Mouse (Mus musculus): ENCODE results near the gene Gm3468.
A peak's percentile ranks its signal among the peaks of the same experiment; 100 is the strongest.
"Not testable (repeated sequence)": the region's sequence is repeated elsewhere in the genome, so short reads cannot be mapped to it uniquely, and the experiment has no call there.

The Gm3468 gene

DNA sequence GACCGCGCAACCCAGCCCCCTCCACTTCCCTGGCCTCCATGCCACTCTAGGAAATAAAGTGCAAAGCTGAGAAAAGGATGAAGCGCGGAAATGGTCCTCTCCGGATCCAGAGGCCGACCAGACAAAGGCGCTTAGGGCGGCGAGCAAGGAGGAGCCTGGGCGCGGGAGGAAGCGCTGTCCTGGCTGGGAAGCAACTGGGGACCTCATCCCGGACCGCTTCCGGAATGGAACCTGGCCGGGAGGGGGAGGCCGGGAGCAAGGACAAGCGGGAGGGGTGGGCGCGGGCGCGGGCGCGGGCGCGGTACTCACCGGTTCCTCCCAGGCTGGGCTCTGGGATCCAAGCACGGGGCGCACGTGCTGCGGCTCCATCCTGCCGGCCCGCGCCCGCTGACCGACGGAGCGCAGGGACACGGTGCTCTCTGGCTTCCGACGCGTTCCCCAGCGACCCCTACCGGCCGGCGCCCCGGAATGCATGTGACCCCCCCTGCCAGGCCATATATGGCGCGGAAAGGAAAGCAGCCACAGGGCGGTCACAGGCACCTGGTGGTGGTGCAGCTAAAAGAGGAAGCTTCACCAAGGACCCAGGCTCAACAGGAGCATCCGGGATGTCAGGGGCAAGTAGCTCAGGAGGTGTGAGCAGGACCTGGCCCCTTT is at the start of gene Gm3468:
TSS of gene Gm3468 (minus strand) at position 394 of the 654 bp plus-strand sequence.
- peak; percentile 5 to 20 for DNase-seq (ENCODE audit: low spot score in 2 of 2)

DNA sequence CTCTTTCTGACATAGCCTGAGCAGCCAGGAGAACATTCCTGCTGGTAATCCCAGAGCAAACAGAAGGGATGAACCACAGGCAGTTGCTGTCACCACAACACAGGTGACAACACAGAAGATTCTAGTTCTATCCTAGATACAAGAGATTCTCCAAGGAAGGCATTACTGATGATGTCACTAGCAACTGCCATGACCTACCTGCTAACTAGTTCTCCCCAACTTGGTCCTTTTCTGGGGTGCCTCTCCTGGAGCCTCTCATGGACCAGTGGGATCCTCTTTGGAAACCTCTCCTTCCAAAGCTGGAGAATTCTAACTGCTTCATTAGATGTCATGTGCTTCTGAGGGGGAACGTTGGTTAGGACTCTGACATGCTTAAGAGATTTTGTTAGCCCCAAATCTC is 17.2 kb upstream of the Gm3468 start, which contains the start of gene Gm3476:
TSS of gene Gm3476 (minus strand) at position 101 of the 400 bp plus-strand sequence.
- DNase-seq (ENCODE audit: low spot score in 2 of 2): not testable (repeated sequence)

DNA sequence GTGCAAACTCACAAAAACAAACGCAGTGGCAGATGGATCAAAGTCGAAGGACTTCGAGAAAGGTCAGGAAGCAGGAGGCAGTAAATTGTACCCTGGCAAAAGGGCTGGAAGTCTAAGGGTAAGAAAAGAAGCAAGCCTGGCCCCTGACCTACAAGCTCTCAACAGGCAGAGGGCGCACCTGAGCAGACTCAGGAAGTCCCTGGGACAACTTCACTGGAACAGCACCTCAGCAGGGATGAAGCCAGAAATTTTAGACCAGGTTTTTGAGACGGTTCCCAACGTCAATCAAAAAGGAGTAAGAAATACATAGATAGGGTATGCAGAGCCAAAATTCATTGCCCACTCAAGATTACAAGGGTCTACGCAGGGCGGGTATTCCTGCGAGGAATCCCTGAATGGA is 965 bp downstream of the Gm3468 start:
- DNase-seq (ENCODE audit: low spot score in 2 of 2): not testable (repeated sequence)

DNA sequence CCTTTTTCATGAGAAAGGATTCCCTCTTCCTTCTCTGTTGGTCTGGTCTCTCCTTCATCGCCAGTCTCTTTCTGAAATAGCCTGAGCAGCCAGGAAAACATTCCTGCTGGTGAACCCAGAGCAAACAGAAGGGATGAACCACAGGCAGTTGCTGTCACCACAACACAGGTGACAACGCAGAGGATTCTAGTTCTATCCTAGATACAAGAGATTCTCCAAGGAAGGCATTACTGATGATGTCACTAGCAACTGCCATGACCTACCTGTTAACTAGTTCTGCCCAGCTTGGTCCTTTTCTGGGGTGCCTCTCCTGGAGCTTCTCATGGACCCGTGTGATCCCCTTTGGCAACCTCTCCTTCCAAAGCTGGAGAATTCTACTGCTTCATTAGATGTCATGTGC is 14.6 kb downstream of the Gm3468 start, which contains the start of gene Gm8206:
TSS of gene Gm8206 (minus strand) at position 101 of the 400 bp plus-strand sequence.
- not testable (repeated sequence) for DNase-seq (ENCODE audit: low spot score in 2 of 2)

DNA sequence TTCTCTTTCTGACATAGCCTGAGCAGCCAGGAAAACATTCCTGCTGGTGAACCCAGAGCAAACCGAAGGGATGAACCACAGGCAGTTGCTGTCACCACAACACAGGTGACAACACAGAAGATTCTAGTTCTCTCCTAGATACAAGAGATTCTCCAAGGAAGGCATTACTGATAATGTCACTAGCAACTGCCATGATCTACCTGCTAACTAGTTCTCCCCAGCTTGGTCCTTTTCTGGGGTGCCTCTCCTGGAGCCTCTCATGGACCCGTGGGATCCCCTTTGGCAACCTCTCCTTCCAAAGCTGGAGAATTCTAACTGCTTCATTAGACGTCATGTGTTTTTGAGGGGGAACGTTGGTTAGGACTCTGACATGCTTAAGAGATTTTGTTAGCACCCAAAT is 50.3 kb downstream of the Gm3468 start, which contains the start of gene Gm6337:
TSS of gene Gm6337 (minus strand) at position 101 of the 400 bp plus-strand sequence.
- DNase-seq (ENCODE audit: low spot score in 2 of 2): not testable (repeated sequence)
